Mouse (Mus musculus) hindbrain, embryonic 11.5 days (tissue): ENCODE results near the gene Bach2. TPM values are rescaled to one million over a fixed set of nuclear protein-coding genes. Genes with fewer than 3 reads are reported as not detected.

ENCODE experiments used
- ATAC-seq: fragments of 200-750 bp; cut with Nextera tagmentation; 2 replicates; pipeline ENCODE4 v1.8.0; 2017; ENCODE audit warnings: mild to moderate bottlenecking, moderate TSS enrichment, moderate library complexity; ENCODE audit not compliant: low FRiP score
- DNase-seq: peaks from one replicate; pipeline ENCODE4 v3.0.0-alpha.2; 2015; ENCODE audit warnings: low spot score
- H3K27ac ChIP-seq: fragments of 300-500 bp; sonication (generic); 2 replicates; pipeline ENCODE4 v1.5.1; 2014; ENCODE audit warnings: mild to moderate bottlenecking, low read depth, low read length
- H3K27me3 ChIP-seq: fragments of 300-500 bp; sonication (generic); 2 replicates; pipeline ENCODE4 v1.6.1; 2014; ENCODE audit warnings: mild to moderate bottlenecking, low read length, moderate library complexity, mixed read lengths; ENCODE audit not compliant: control insufficient read depth, insufficient read depth
- H3K36me3 ChIP-seq: fragments of 300-500 bp; sonication (generic); 2 replicates; pipeline ENCODE4 v1.6.1; 2014; ENCODE audit warnings: mild to moderate bottlenecking, low read length, moderate library complexity, mixed read lengths; ENCODE audit not compliant: control insufficient read depth, insufficient read depth
- H3K4me1 ChIP-seq: fragments of 300-500 bp; sonication (generic); replicated peaks from 2 replicates; pipeline ENCODE4 v1.6.1; 2014; ENCODE audit warnings: low read length, mixed read lengths; ENCODE audit not compliant: control insufficient read depth, insufficient read depth
- H3K4me2 ChIP-seq: fragments of 300-500 bp; sonication (generic); replicated peaks from 2 replicates; pipeline ENCODE4 v1.6.1; 2014; ENCODE audit warnings: mild to moderate bottlenecking, low read depth, low read length
- H3K4me3 ChIP-seq: fragments of 300-500 bp; sonication (generic); 2 replicates; pipeline ENCODE4 v1.5.1; 2014; ENCODE audit warnings: low read depth, low read length
- H3K9ac ChIP-seq: fragments of 300-500 bp; sonication (generic); 2 replicates; pipeline ENCODE4 v1.6.1; 2014; ENCODE audit warnings: low read depth, low read length
- H3K9me3 ChIP-seq: fragments of 300-500 bp; sonication (generic); 2 replicates; pipeline ENCODE4 v1.6.1; 2016; ENCODE audit warnings: low read length; ENCODE audit not compliant: control insufficient read depth
- WGBS: fragments of 180-500 bp; shearing (Covaris S2); extraction: QIAGEN DNeasy Blood & Tissue Kit; methylation state at CpG from one replicate; pipeline ENCODE4 v1.1.7; 2014; 5-methylcytosine and 5-hydroxymethylcytosine counted together
- polyA plus RNA-seq: library from polyadenylated mRNA; unstranded; fragments of >200 nt; fragmentation: Nextera tagmentation; extraction: Ambion mirVana; gene quantifications from 2 replicates; pipeline ENCODE4 v1.2.1, GENCODE M21; 2014

Gene Bach2
- polyA plus RNA-seq, 1 experiment from 2014 or later: 23.9 TPM

DNA sequence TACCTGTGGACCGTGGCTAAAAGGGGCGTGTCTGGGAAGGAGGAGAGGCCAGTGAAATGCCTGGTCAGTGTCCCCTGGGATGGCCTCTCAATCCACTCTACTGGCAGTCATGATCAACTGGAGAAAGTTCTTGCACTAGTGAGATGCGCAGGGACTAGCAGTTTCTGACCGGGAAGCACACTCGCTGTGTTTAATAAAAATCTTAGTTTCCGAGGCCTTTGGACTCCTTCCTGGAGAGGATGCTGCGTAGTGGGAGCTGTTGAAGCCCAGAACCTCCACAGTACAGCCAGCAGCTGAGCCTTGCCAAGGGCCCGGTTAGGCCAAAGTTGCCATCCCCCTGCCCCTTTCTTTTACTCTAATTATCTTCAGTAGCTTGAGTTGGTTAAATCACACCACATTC, 148.3 kb downstream of the Bach2 start:
- 88% methylated on average over 8 of the region's 8 CpGs for WGBS

DNA sequence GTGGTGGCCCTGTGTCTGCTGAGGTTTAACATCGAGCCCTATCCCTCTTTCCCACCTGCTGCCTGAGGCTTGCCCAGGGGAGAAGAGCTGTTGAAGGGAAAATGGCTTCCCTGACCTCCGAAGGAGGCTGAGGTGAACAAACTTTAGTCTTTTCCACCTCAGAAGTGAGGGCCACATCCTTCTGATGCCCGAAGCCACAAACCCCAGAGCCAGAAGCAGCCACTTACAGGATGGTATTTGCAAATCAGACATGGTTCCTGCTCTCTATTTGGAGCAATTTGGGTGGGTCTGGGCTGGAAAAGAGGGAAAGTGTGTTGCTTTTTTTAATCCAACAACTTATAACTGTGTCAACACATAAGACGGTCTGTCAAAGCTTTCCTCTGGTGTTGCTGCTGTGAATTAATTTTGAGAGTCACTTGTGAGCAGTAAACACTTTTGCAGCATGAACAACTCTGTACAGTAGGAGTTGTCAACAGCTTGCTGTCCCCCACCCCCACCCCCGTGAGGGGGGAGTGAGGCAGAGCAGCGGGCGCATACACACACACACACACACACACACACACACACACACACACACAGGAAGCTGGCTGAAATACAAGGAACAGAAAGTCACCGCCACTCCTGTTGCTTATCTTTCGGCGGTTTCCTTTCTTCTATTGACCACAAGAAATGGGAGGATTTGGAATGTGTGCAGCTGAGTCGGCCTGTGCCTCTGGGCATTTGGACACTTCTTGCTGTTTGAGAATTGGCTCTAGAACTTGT, 149.1 kb downstream of the Bach2 start:
- Histone ChIP-seq H3K4me1 (no peaks in the 10 kb centered on the region; the same call in 1 of the 2 replicates), H3K27me3 (no peaks in the 10 kb centered on the region), H3K9ac (no peak overlapping the region), H3K4me3 (no peak overlapping the region), H3K27ac (no peak overlapping the region), H3K4me2 (no peak overlapping the region), H3K36me3 (no peaks in the 10 kb centered on the region), H3K9me3 (no peaks in the 10 kb centered on the region)
- ATAC-seq: no peak
- WGBS: 68% methylated on average over 11 of the region's 11 CpGs
- DNase-seq: no peak

More for the DNA sequence above, 148.3 kb downstream of the Bach2 start:
- H3K27me3 ChIP-seq: no peaks in the 10 kb centered on the region
- ATAC-seq: no peak
- H3K27ac ChIP-seq: no peak overlapping the region
- H3K9me3 ChIP-seq: no peaks in the 10 kb centered on the region
- H3K4me3 ChIP-seq: no peak overlapping the region
- DNase-seq: no peak
- no peak overlapping the region for H3K9ac ChIP-seq
- no peaks in the 10 kb centered on the region for H3K36me3 ChIP-seq
- no peaks in the 10 kb centered on the region; the same call in 1 of the 2 replicates for H3K4me1 ChIP-seq
- no peak overlapping the region for H3K4me2 ChIP-seq

DNA sequence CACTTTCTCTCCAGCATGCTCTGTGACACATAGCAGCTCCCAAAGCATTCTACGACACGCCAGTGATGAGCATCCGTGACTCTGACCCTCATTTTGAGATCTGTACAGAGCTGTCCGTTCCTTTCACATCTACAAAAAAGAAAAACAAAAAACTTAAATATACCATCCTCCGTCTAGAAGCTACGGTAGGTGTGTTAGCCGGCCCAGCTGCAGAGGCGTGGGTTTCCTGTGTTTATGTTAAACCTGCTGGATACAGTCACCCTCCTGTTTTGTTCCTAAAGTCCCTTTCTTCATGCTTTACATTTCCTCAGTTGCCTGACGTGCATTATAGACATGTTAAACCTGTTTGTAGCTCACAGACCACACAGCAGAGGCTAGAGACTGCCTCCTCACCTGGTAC, 150.0 kb downstream of the Bach2 start:
- no peak overlapping the region for H3K27ac ChIP-seq
- 87% methylated on average over 9 of the region's 9 CpGs for WGBS
- no peak for ATAC-seq

DNA sequence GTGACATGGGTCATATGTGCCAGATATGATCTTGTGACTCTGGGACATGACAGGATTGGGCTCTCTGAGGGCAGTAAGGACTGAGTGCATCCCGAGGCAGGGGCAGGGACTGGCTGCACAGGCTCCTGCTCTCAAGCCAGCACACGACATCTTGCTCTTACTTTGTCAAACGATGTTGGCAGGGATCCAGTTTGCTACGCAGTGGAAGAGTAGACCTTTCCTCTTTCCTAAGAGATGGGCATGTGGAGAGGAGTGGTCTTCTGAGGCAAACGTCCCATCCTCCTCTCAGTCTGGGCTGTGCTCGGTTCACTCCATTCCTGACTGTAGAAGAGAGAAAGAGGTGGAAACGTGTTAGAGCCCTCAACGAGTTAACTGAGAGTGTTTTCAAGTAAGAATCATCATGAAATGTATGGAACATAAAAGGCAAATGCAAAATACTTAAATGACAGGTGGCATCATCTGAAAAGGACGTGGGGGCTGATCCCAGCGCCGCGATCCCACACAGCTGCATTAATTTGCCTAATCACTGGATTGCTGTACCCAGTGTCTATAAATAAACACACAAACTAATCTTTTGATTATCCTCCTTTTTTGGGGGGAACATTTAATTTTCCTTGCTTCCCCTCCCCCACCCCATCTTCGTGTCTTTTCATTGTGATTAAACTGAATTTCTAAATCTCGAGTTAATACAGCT, 150.7 kb downstream of the Bach2 start:
- H3K9ac ChIP-seq: no peak overlapping the region
- DNase-seq (no peak), ATAC-seq (no peak)
- no peak overlapping the region for H3K27ac ChIP-seq
- no peaks in the 10 kb centered on the region; the same call in 1 of the 2 replicates for H3K4me1 ChIP-seq
- no peaks in the 10 kb centered on the region for H3K36me3 ChIP-seq
- H3K9me3 ChIP-seq: no peaks in the 10 kb centered on the region
- no peak overlapping the region for H3K4me3 ChIP-seq
- H3K27me3 ChIP-seq: no peaks in the 10 kb centered on the region
- 84% methylated on average over 14 of the region's 14 CpGs for WGBS
- no peak overlapping the region for H3K4me2 ChIP-seq

More for the DNA sequence above, 150.0 kb downstream of the Bach2 start:
- Histone ChIP-seq H3K27me3 (no peaks in the 10 kb centered on the region), H3K4me2 (no peak overlapping the region), H3K9me3 (no peaks in the 10 kb centered on the region), H3K36me3 (no peaks in the 10 kb centered on the region), H3K4me3 (no peak overlapping the region), H3K9ac (no peak overlapping the region), H3K4me1 (no peaks in the 10 kb centered on the region; the same call in 1 of the 2 replicates)
- DNase-seq: no peak

DNA sequence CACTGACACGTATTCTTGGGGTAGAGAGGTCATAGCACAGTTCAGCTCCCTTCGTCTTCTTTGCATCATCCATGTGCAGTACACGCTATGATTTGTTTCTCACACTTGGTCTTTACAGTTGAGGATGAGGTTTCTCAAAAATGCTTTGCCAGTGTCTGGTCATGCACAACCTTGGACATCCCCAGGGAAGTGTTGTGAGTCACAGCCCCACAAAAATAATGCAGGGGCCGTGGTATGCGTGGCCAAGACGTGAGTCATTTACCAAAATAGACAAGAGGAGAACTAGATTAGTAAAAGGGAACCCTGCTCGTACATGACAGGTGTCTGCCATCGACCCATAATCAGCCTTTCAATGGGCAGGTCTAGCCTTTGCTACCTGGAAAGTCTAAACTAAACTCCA, 152.7 kb downstream of the Bach2 start:
- Histone ChIP-seq H3K4me2 (no peak overlapping the region), H3K27me3 (no peaks in the 10 kb centered on the region), H3K9me3 (no peaks in the 10 kb centered on the region), H3K36me3 (no peaks in the 10 kb centered on the region), H3K4me3 (no peak overlapping the region), H3K4me1 (no peaks in the 10 kb centered on the region; the same call in 1 of the 2 replicates), H3K9ac (no peak overlapping the region), H3K27ac (no peak overlapping the region)
- DNase-seq: no peak
- WGBS: 90% methylated on average over 8 of the region's 8 CpGs
- no peak for ATAC-seq

DNA sequence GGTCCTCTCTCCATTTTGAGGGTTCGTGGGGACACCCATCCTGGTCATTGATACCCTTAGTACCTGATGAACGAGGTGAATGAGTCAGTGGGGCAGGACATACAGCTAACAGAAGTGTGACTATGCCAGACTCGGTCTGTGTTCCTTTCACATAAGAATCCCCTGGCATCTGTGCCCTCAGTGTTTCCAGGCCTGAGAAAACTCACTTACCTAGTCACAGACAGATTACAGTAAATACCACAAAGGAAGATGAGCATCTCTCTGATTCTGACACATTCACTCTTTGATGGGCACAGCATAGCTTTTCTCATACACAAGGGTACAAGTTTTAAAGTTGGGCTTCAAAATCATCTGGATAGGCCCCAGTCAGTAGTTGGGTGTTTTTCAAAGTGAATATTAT, 154.6 kb downstream of the Bach2 start:
- H3K9ac ChIP-seq: no peak overlapping the region
- no peaks in the 10 kb centered on the region for H3K36me3 ChIP-seq

DNA sequence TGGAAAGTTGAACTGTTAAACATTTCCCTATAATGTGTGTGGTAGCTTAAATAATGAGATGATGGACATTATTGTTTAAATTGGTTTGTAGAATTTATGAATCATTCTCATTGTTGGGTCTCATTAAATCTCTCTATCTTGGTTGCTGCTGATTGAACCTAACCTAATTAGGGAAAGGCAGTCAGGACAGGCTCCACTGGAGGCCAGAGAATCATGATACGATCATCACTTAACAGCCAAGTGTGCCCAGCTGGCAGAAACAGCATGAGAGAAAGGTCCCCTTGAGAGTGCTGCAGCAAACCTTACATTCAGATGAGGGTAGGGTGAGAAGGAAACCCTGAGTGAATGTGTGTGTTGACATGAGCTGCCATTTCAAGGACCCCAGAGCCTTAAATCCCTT, 155.3 kb downstream of the Bach2 start:
- no peaks in the 10 kb centered on the region for H3K9me3 ChIP-seq
- H3K27ac ChIP-seq: 0 out of 2 replicates have a peak overlapping the region, but pooled peaks have one; percentile 24
- no peak for DNase-seq
- no peak overlapping the region for H3K9ac ChIP-seq
- H3K4me1 ChIP-seq: no peaks in the 10 kb centered on the region
- H3K36me3 ChIP-seq: no peaks in the 10 kb centered on the region
- no peak overlapping the region for H3K4me3 ChIP-seq
- no peaks in the 10 kb centered on the region for H3K27me3 ChIP-seq
- 61% methylated on average over 1 of the region's 1 CpGs for WGBS
- no peak for ATAC-seq
- no peak overlapping the region for H3K4me2 ChIP-seq

More for the DNA sequence above, 154.6 kb downstream of the Bach2 start:
- no peak for DNase-seq
- Histone ChIP-seq H3K4me1 (no peaks in the 10 kb centered on the region), H3K4me2 (no peak overlapping the region), H3K9me3 (no peaks in the 10 kb centered on the region), H3K27me3 (no peaks in the 10 kb centered on the region), H3K27ac (no peak overlapping the region), H3K4me3 (no peak overlapping the region)
- no peak for ATAC-seq
- 89% methylated on average over 3 of the region's 3 CpGs for WGBS

DNA sequence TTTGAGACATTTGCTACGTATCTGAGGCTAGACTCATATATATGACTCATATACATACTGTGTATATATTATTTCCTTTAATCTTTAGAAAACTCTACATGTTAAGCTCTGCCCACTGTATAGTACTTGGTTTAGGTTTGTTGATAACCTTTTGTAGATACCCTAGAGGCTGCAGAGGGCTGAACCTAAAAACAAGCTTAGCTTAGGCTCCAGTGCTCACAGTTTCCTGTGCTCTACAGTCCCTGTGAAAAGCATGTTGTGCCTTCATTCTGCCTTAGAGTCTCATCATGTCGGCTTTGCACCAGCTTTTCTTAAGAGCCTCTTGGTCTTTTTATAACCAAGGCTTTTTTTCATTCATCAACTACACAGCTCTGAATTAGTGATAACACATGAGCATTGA, 156.2 kb downstream of the Bach2 start:
- ATAC-seq: no peak
- no peaks in the 10 kb centered on the region for H3K9me3 ChIP-seq
- no peak for DNase-seq
- no peak overlapping the region for H3K4me3 ChIP-seq
- H3K36me3 ChIP-seq: no peaks in the 10 kb centered on the region
- H3K4me2 ChIP-seq: no peak overlapping the region
- 93% methylated on average over 2 of the region's 2 CpGs for WGBS
- no peaks in the 10 kb centered on the region for H3K27me3 ChIP-seq
- no peaks in the 10 kb centered on the region for H3K4me1 ChIP-seq
- H3K27ac ChIP-seq: no peak overlapping the region
- H3K9ac ChIP-seq: no peak overlapping the region

DNA sequence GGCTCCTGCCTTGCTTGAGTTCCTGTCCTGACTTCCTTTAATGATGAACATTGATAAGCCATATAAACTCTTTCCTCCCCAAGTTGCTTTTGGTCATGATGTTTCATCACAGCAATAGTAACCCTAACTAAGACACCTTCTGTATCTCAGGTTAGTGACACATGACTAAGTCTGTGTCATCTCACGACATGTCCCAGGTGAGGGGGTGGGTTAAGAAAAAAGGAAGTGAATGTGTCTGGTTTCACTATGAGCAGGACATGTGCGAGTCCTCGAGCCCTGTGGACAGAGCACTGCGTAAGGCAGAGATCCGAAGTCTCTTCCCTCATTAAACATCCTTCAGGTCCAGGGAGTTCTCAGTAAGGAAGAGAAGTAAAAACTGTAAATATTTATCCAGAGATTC, 162.9 kb downstream of the Bach2 start:
- 89% methylated on average over 5 of the region's 5 CpGs for WGBS
- no peaks in the 10 kb centered on the region for H3K4me1 ChIP-seq
- H3K4me2 ChIP-seq: no peak overlapping the region
- H3K4me3 ChIP-seq: no peak overlapping the region
- no peaks in the 10 kb centered on the region for H3K9me3 ChIP-seq
- H3K9ac ChIP-seq: no peak overlapping the region
- no peak for ATAC-seq
- no peak overlapping the region for H3K27ac ChIP-seq
- H3K36me3 ChIP-seq: no peaks in the 10 kb centered on the region
- H3K27me3 ChIP-seq: no peaks in the 10 kb centered on the region
- no peak for DNase-seq
